Mouse (Mus musculus): ENCODE results near the gene Erbb2. TPM values are rescaled to one million over a fixed set of nuclear protein-coding genes. Genes with fewer than 3 reads are reported as not detected.

Gene Erbb2
- polyA plus RNA-seq, 1 experiment, result 1.6 TPM

DNA sequence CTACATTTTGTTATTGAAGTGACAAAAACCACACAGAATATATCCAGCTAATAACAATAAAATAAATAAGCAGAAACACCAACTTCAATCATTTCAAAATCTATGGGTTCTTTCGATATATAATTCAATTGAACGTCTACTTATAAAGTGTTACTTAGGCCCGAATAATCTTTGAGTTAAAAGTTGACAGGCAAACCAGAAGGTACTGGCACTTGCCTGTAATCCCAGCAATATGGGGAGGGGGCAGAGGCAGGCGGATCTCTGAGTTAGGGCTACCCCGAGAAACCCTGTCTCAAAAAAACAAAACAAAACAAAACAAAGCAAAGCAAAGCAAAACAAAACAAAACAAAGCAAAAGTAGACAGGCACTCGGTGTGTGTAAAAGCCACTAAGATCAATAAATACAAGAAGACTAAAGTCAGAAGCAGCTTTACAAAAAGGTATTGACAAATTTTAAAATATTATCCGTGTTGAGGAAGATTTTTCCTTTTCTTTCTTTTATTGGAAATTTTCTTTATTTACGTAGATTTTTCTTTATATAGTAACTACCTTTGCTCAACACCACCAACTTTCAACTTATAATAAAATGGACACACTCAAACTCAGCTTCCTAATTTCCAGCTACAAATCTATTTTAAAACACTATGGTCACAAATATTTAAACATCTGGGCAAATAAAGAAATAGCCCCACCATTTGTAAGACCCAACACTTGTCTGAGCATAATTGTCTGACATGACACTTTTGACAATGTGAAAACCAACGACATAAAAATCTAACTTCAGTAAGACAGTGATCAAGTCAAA is 63.6 kb downstream of the Erbb2 start:
- no peak for DNase-seq
- H3K27ac ChIP-seq (ENCODE audit: insufficient read depth, low read length), result no peak overlapping the region
- WGBS, result 90% methylated on average over 9 of the region's 9 CpGs

DNA sequence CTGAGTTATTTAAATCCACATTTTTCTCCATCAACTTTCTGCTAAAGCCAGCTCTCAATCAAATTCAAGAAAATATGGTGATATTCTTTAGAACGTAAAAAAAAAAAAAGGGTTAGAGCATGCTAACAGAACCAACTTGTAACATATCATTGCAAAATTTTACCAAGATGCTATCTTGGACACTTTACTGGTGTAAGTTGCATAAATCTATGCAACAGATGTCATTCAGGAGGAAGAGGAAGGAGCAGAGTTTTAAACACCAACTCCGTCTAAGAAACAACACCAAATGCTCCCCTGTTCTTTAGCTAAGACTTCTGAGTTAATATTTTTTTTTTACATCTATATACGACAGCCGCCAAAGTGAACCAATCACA is 64.2 kb downstream of the Erbb2 start:
- Histone ChIP-seq H3K4me1 (ENCODE audit: control insufficient read depth, insufficient read depth, low read length) (no peaks in the 10 kb centered on the region), H3K4me3 (replicated peaks; ENCODE audit: insufficient read depth, low read depth, low read length) (no peak overlapping the region), H3K27ac (ENCODE audit: insufficient read depth, low read length) (no peak overlapping the region), H3K27me3 (ENCODE audit: control insufficient read depth, insufficient read depth, low read length) (no peaks in the 10 kb centered on the region; the same call in 1 of the 2 replicates)
- no peak for DNase-seq
- TF ChIP-seq CTCF (IDR thresholded peaks at IDR 0.05; ENCODE audit: borderline replicate concordance, insufficient read depth, low read depth, low read length) (no peak), POLR2A (IDR thresholded peaks at IDR 0.05; ENCODE audit: borderline replicate concordance, insufficient read depth, low read length) (no peak)
- 83% methylated on average over 4 of the region's 4 CpGs for WGBS

More for the DNA sequence above, 63.6 kb downstream of the Erbb2 start:
- no peak for TF ChIP-seq CTCF (IDR thresholded peaks at IDR 0.05; ENCODE audit: borderline replicate concordance, insufficient read depth, low read depth, low read length)
- TF ChIP-seq POLR2A (IDR thresholded peaks at IDR 0.05; ENCODE audit: borderline replicate concordance, insufficient read depth, low read length), result no peak
- Histone ChIP-seq H3K4me1 (ENCODE audit: control insufficient read depth, insufficient read depth, low read length) (no peaks in the 10 kb centered on the region), H3K27me3 (ENCODE audit: control insufficient read depth, insufficient read depth, low read length) (no peaks in the 10 kb centered on the region; the same call in 1 of the 2 replicates), H3K4me3 (replicated peaks; ENCODE audit: insufficient read depth, low read depth, low read length) (no peak overlapping the region)

DNA sequence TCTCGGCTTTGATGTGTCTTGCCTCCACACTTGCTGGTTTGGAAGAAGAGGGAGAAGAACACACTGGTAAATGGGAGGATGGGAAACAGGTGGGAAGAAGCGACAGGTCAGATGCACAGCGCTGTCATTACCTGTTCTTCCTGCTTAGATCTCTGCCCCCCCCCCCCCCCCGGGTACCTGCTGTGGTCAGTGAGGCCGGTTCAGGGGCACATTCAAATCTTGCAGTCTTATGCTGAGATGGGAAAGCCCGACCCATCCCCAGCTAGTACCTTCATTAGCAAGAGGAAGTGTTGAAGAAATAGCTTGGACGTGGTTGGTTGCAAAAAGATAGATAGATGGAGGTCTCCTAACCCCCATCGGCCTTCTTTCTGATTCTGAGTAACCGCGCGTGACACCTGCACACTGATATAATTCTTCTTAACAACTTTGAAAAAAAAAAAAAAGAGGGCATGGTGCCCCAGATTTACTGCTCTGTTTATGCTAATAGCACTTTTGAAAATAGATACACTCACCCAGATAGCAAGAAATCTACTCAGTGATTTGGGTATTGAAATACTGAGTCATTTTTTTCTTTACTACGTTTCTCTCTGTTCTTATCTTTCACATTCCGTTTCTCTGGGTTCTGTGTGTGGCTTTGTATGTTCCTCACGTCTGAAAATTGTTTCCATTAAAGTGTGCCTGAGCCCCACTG is 64.9 kb downstream of the Erbb2 start:
- TF ChIP-seq CTCF (IDR thresholded peaks at IDR 0.05; ENCODE audit: borderline replicate concordance, insufficient read depth, low read depth, low read length) (no peak), POLR2A (IDR thresholded peaks at IDR 0.05; ENCODE audit: borderline replicate concordance, insufficient read depth, low read length) (no peak)
- H3K4me3 ChIP-seq (replicated peaks; ENCODE audit: insufficient read depth, low read depth, low read length), result no peak overlapping the region
- 75% methylated on average over 14 of the region's 14 CpGs for WGBS

DNA sequence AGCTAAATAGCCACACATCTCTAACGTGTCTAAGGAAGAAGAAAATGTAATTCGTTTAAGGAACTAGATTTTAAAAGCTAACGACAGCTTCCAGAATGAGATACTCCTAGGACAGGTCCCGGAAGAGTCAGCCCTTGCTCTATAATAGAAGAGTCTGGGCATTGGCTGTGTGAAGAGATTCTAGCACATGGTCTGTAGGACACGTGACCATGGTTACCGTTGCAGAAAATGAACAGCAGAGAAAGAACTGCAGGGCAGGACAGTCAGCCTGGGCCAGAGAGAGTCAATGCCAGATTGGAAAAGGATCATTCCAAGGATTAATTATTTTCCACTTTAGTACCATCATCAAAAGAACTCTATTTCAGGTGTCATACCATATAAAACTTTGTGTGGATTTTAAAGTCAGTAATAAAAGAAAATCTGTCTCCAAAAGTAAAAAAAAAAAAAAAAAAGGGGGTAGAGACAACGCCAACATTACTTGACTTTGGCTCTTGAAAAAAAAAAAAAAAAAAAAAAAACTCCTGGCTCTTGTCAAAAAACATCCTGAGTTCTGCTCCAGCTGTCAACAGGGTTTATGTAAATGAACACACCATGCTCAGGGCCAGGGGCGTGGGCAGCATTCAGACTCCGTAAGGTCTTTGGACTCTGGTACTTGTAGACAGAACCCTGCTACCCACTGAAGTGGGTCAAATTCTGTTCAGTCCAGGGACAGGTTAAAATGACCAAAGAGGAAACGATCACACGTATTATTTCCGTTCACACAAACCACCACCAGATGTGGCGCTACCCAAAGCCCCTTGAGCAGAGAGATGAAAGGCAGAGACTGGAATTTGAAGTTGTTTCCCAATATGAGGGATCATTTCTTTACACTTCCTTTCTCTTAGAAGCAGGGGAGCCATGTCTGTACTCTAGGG is 67.0 kb downstream of the Erbb2 start:
- Histone ChIP-seq H3K4me1 (ENCODE audit: control insufficient read depth, insufficient read depth, low read length) (no peaks in the 10 kb centered on the region), H3K27me3 (ENCODE audit: control insufficient read depth, insufficient read depth, low read length) (no peaks in the 10 kb centered on the region; the same call in 1 of the 2 replicates), H3K4me3 (replicated peaks; ENCODE audit: insufficient read depth, low read depth, low read length) (no peak overlapping the region), H3K27ac (ENCODE audit: insufficient read depth, low read length) (no peak overlapping the region)
- DNase-seq, result no peak
- 47% methylated on average over 13 of the region's 13 CpGs for WGBS
- no peak for TF ChIP-seq CTCF (IDR thresholded peaks at IDR 0.05; ENCODE audit: borderline replicate concordance, insufficient read depth, low read depth, low read length)
- TF ChIP-seq POLR2A (IDR thresholded peaks at IDR 0.05; ENCODE audit: borderline replicate concordance, insufficient read depth, low read length), result no peak

More for the DNA sequence above, 64.9 kb downstream of the Erbb2 start:
- Histone ChIP-seq H3K27ac (ENCODE audit: insufficient read depth, low read length) (no peak overlapping the region), H3K27me3 (ENCODE audit: control insufficient read depth, insufficient read depth, low read length) (no peaks in the 10 kb centered on the region; the same call in 1 of the 2 replicates), H3K4me1 (ENCODE audit: control insufficient read depth, insufficient read depth, low read length) (no peaks in the 10 kb centered on the region)
- no peak for DNase-seq

DNA sequence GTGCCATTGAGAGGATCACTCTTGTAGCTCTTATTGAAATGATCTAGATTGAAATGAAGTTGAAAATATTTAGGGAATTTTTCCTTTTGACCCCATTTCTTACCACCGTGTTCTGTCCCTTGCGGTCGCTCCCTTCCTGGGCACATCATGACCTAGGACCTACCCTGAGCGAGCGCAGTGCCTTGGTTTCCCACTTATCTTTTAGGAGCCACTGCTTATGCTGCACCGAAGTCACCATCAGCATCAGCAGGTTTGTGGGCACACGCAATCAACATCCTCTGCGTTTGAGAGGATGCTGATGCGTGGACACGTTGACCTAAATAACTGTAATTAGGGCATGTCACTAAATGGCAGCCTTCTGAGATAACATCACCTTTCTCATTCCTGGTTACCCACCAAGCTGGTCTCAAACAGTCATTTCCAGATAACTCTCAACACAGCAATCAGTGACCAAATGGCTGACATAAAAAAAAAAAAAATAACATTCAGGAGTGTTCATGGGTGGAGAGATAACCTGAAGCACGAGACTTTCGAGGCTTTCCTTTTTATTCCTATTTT is 67.7 kb downstream of the Erbb2 start:
- no peak for TF ChIP-seq CTCF (IDR thresholded peaks at IDR 0.05; ENCODE audit: borderline replicate concordance, insufficient read depth, low read depth, low read length)
- TF ChIP-seq POLR2A (IDR thresholded peaks at IDR 0.05; ENCODE audit: borderline replicate concordance, insufficient read depth, low read length), result no peak
- H3K27me3 ChIP-seq (ENCODE audit: control insufficient read depth, insufficient read depth, low read length), result no peaks in the 10 kb centered on the region; the same call in 1 of the 2 replicates
- H3K27ac ChIP-seq (ENCODE audit: insufficient read depth, low read length), result no peak overlapping the region
- H3K4me3 ChIP-seq (replicated peaks; ENCODE audit: insufficient read depth, low read depth, low read length), result no peak overlapping the region
- no peak for DNase-seq
- 90% methylated on average over 12 of the region's 12 CpGs for WGBS
- no peaks in the 10 kb centered on the region for H3K4me1 ChIP-seq (ENCODE audit: control insufficient read depth, insufficient read depth, low read length)

DNA sequence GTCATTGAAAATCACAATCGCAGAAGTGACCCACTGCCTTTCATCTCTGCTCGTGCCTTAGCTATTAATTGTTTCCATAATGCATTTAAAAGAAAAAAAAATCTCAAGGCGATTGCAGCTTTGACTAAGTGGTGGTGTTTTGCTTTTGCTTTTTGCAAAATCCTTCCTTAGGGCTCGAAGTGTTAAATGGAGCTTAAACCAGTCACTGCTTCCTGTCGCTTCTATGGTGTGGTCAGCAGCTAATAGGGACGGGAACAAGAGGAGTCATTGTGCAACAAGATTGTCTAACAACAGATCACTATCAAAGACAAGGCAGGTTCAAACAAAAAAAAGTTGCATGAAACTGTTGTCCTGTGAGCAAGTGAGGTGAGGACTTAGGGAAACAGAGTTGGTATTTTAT is 69.0 kb downstream of the Erbb2 start:
- Histone ChIP-seq H3K4me1 (ENCODE audit: control insufficient read depth, insufficient read depth, low read length) (no peaks in the 10 kb centered on the region), H3K4me3 (replicated peaks; ENCODE audit: insufficient read depth, low read depth, low read length) (no peak overlapping the region), H3K27ac (ENCODE audit: insufficient read depth, low read length) (no peak overlapping the region), H3K27me3 (ENCODE audit: control insufficient read depth, insufficient read depth, low read length) (no peaks in the 10 kb centered on the region)
- 75% methylated on average over 6 of the region's 6 CpGs for WGBS
- no peak for DNase-seq
- TF ChIP-seq POLR2A (IDR thresholded peaks at IDR 0.05; ENCODE audit: borderline replicate concordance, insufficient read depth, low read length), result no peak
- TF ChIP-seq CTCF (IDR thresholded peaks at IDR 0.05; ENCODE audit: borderline replicate concordance, insufficient read depth, low read depth, low read length), result no peak

DNA sequence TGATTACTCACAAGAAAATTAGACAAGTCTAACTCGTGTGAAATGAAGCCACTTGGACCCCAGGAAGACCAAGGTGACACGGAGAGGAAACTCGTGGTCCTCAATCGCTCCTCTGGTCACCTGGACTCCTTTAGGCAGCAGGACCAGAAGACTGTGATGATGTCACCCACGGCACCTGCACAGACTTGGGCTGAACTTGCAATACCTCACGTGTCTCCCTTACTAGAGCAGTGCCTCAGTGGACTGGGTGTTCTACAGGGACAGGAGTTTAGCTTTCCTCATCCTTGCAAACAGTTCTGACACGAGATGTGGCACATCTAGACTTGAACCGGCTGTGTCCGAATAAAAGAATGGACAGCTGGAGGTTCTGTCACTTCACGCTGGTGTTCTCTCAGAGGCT is 69.8 kb downstream of the Erbb2 start:
- TF ChIP-seq CTCF (IDR thresholded peaks at IDR 0.05; ENCODE audit: borderline replicate concordance, insufficient read depth, low read depth, low read length) (no peak), POLR2A (IDR thresholded peaks at IDR 0.05; ENCODE audit: borderline replicate concordance, insufficient read depth, low read length) (no peak)
- Histone ChIP-seq H3K27ac (ENCODE audit: insufficient read depth, low read length) (no peak overlapping the region), H3K27me3 (ENCODE audit: control insufficient read depth, insufficient read depth, low read length) (no peaks in the 10 kb centered on the region), H3K4me3 (replicated peaks; ENCODE audit: insufficient read depth, low read depth, low read length) (no peak overlapping the region), H3K4me1 (ENCODE audit: control insufficient read depth, insufficient read depth, low read length) (no peaks in the 10 kb centered on the region)
- WGBS, result 77% methylated on average over 10 of the region's 10 CpGs
- DNase-seq, result no peak

All from cerebellum, adult 2 months (tissue).